Mouse (Mus musculus): Measurements from ENCODE around the gene Elk4. TPM values are rescaled to one million over a fixed set of nuclear protein-coding genes. Genes with fewer than 3 reads are reported as not detected.
A peak's percentile ranks its signal among the peaks of the same experiment; 100 is the strongest.

Elk4 gene
- total RNA-seq, 2 experiments from 2014 or later, result 77.4 to 82.0 TPM

GRCm38 (mm10) chr1:131983806-131984205, 23.6 kb upstream of the Elk4 start:
- DNase-seq, result no peak

GRCm38 (mm10) chr1:131987432-131987831, 20.0 kb upstream of the Elk4 start:
- DNase-seq, result no peak

GRCm38 (mm10) chr1:131989476-131989875, 17.9 kb upstream of the Elk4 start:
- no peak for DNase-seq

GRCm38 (mm10) chr1:131990083-131990760, 17.2 kb upstream of the Elk4 start:
- DNase-seq, result no peak

GRCm38 (mm10) chr1:131992561-131993001, 14.8 kb upstream of the Elk4 start:
- no peak for DNase-seq

- DNase-seq, result no peak
Observed at GRCm38 (mm10) chr1:131993169-131994040, 14.0 kb upstream of the Elk4 start.

GRCm38 (mm10) chr1:131995062-131995461, 12.3 kb upstream of the Elk4 start:
- peak; percentile 54 to 84 for DNase-seq

- DNase-seq, result no peak
Observed at GRCm38 (mm10) chr1:132000506-132000905, 6.9 kb upstream of the Elk4 start.

- no peak for DNase-seq
Observed at GRCm38 (mm10) chr1:132001880-132002330, 5.5 kb upstream of the Elk4 start.

GRCm38 (mm10) chr1:132003111-132003510, 4.3 kb upstream of the Elk4 start:
- no peak for DNase-seq

- peak; percentile 57 to 80 for DNase-seq
Observed at GRCm38 (mm10) chr1:132003817-132004216, 3.6 kb upstream of the Elk4 start.

GRCm38 (mm10) chr1:132004574-132005180, 2.7 kb upstream of the Elk4 start:
- DNase-seq, result no peak

- DNase-seq, result no peak
Observed at GRCm38 (mm10) chr1:132005466-132005865, 1.9 kb upstream of the Elk4 start.

- DNase-seq, result no peak
Observed at GRCm38 (mm10) chr1:132006046-132006445, 1.4 kb upstream of the Elk4 start.

- peak in 1 of 2 experiments; percentile 31 for DNase-seq
Observed at GRCm38 (mm10) chr1:132006721-132007120, 686 bp upstream of the Elk4 start.

GRCm38 (mm10) chr1:132007828-132008827, 721 bp downstream of the Elk4 start:
- DNase-seq, result peak; percentile 90 to 92

GRCm38 (mm10) chr1:132008881-132009644, 1.7 kb downstream of the Elk4 start:
- DNase-seq, result no peak

GRCm38 (mm10) chr1:132010632-132011501, 3.5 kb downstream of the Elk4 start:
- peak; percentile 25 to 35 for DNase-seq

- DNase-seq, result no peak
Observed at GRCm38 (mm10) chr1:132011785-132012184, 4.4 kb downstream of the Elk4 start.

GRCm38 (mm10) chr1:132012861-132013260, 5.5 kb downstream of the Elk4 start:
- no peak for DNase-seq
